Mouse (Mus musculus) heart, postnatal 0 days (tissue): ENCODE measurements at regions not wholly inside any gene's neighbourhood (a gene's known extent, or its start where the extent isn't known, plus 50 kb on each side); places are given as distances from the start of the nearest gene placed in this dataset.

ENCODE experiments used
- ATAC-seq: fragments of 200-750 bp; cut with Nextera tagmentation; 2 replicates; pipeline ENCODE4 v1.8.0; 2017; ENCODE audit warnings: low read depth, moderate number of reproducible peaks, moderate library complexity; ENCODE audit not compliant: insufficient read depth
- DNase-seq: peaks from one replicate; pipeline ENCODE4 v3.0.0-alpha.2; 2016; ENCODE audit warnings: low spot score
- H3K27ac ChIP-seq: fragments of 300-500 bp; sonication (generic); 2 replicates; pipeline ENCODE4 v1.5.1; 2014; ENCODE audit warnings: low read depth, mild to moderate bottlenecking
- H3K27me3 ChIP-seq: fragments of 300-500 bp; sonication (generic); 2 replicates; pipeline ENCODE4 v1.6.1; 2014; ENCODE audit warnings: low read length, mixed read lengths; ENCODE audit not compliant: control insufficient read depth, insufficient read depth
- H3K36me3 ChIP-seq: fragments of 300-500 bp; sonication (generic); replicated peaks from 2 replicates; pipeline ENCODE4 v1.6.1; 2014; ENCODE audit warnings: low read length, mixed read lengths; ENCODE audit not compliant: control insufficient read depth, insufficient read depth
- H3K4me1 ChIP-seq: fragments of 300-500 bp; sonication (generic); 2 replicates; pipeline ENCODE4 v1.6.1; 2014; ENCODE audit warnings: antibody characterized with exemption; ENCODE audit not compliant: control insufficient read depth, insufficient read depth
- H3K4me2 ChIP-seq: fragments of 300-500 bp; sonication (generic); 2 replicates; pipeline ENCODE4 v1.6.1; 2014; ENCODE audit warnings: low read depth, mild to moderate bottlenecking, low read length, moderate library complexity
- H3K4me3 ChIP-seq: fragments of 300-500 bp; sonication (generic); 2 replicates; pipeline ENCODE4 v1.5.1; 2014; ENCODE audit warnings: low read depth, low read length
- H3K9ac ChIP-seq: fragments of 300-500 bp; sonication (generic); replicated peaks from 2 replicates; pipeline ENCODE4 v1.6.1; 2014; ENCODE audit warnings: low read depth, low read length, mixed read lengths
- H3K9me3 ChIP-seq: fragments of 300-500 bp; sonication (generic); replicated peaks from 2 replicates; pipeline ENCODE4 v1.6.1; 2016; ENCODE audit warnings: low read length; ENCODE audit not compliant: control insufficient read depth
- CTCF ChIP-seq: IDR thresholded peaks from 2 replicates; pipeline ENCODE4 v1.5.1; 2016; ENCODE audit warnings: antibody characterized with exemption, control low read depth, low read depth
- EP300 ChIP-seq: IDR thresholded peaks from 2 replicates; pipeline ENCODE4 v1.6.1; 2016; ENCODE audit warnings: antibody characterized with exemption, low read depth
- WGBS: fragments of 180-500 bp; shearing (Covaris S2); extraction: QIAGEN DNeasy Blood & Tissue Kit; methylation state at CpG from one replicate; pipeline ENCODE4 v1.1.7; 2014; 5-methylcytosine and 5-hydroxymethylcytosine counted together

DNA sequence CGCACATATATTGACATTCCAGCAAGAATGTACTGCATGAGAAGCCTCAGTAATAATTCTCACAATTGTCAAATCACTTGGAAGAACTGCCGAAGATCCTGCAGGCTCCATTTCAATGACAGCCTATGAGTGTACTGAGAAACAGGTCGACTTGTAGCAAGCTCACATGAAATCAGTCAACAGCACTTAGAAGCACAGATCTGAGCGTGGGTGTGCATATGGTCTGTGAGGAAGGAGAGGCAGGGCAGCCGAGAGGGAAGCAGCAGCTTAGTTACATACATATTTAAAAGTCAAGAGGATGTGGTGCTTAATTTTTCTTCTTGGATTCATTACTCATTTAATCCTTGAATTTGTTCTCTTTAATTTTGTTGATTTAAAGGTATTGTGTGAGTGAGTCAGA lies 967.4 kb upstream of the Epha7 start:
- H3K4me1 ChIP-seq = no peaks in the 10 kb centered on the region
- no peak overlapping the region for H3K27ac ChIP-seq
- no peak overlapping the region for H3K9ac ChIP-seq
- H3K4me3 ChIP-seq = no peak overlapping the region
- no peak for TF ChIP-seq EP300
- no peak for TF ChIP-seq CTCF
- H3K36me3 ChIP-seq = no peaks in the 10 kb centered on the region
- ATAC-seq (no peak), DNase-seq (no peak)
- H3K27me3 ChIP-seq = no peaks in the 10 kb centered on the region
- H3K9me3 ChIP-seq = no peaks in the 10 kb centered on the region
- H3K4me2 ChIP-seq = no peak overlapping the region
- WGBS = 74% methylated on average over 5 of the region's 5 CpGs

DNA sequence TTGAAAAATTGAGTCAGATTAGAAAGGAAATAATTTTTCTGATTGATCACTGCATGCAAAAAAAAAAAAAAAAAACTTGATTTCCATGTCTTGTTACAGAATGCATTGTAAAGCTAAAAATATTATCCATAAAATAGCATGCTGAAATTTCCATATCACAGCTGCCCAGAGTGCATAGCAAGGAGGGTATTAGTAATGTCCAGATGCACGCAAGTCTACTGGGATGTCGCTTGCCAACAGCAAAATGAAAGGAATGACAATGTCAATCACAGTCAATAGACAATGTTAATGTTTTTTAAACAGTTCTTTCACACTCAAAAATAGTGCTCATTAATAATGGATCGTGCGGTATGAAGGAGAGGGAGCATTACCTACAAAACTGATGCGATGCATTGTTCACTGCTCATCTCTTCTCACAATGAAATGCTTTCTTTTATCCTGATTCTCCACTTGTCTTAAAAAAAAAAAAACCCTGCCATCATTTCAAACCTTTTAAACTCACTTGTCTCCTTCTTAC lies 966.8 kb upstream of the Epha7 start:
- DNase-seq (no peak), ATAC-seq (no peak)
- no peaks in the 10 kb centered on the region for H3K27me3 ChIP-seq
- WGBS = 92% methylated on average over 5 of the region's 5 CpGs
- no peak for TF ChIP-seq EP300
- no peak for TF ChIP-seq CTCF
- no peaks in the 10 kb centered on the region for H3K36me3 ChIP-seq
- no peak overlapping the region for H3K27ac ChIP-seq
- H3K4me3 ChIP-seq = no peak overlapping the region
- H3K4me2 ChIP-seq = no peak overlapping the region
- H3K9me3 ChIP-seq = no peaks in the 10 kb centered on the region
- H3K4me1 ChIP-seq = no peaks in the 10 kb centered on the region
- H3K9ac ChIP-seq = no peak overlapping the region

GRCm38 (mm10) chr4:27856086-27856485 lies 956.8 kb upstream of the Epha7 start:
- H3K27ac ChIP-seq = no peak overlapping the region
- no peaks in the 10 kb centered on the region for H3K27me3 ChIP-seq
- no peak overlapping the region for H3K4me2 ChIP-seq
- no peaks in the 10 kb centered on the region for H3K4me1 ChIP-seq
- ATAC-seq (no peak), DNase-seq (no peak)
- TF ChIP-seq CTCF (no peak), EP300 (no peak)
- no peaks in the 10 kb centered on the region for H3K36me3 ChIP-seq
- no peak overlapping the region for H3K9ac ChIP-seq
- 71% methylated on average over 2 of the region's 2 CpGs for WGBS
- no peaks in the 10 kb centered on the region for H3K9me3 ChIP-seq
- no peak overlapping the region for H3K4me3 ChIP-seq

GRCm38 (mm10) chr4:27887262-27887954 lies 925.5 kb upstream of the Epha7 start:
- Histone ChIP-seq H3K4me1 (no peaks in the 10 kb centered on the region), H3K27me3 (no peaks in the 10 kb centered on the region), H3K4me2 (no peak overlapping the region), H3K4me3 (no peak overlapping the region), H3K9me3 (no peaks in the 10 kb centered on the region), H3K9ac (no peak overlapping the region), H3K36me3 (no peaks in the 10 kb centered on the region), H3K27ac (no peak overlapping the region)
- TF ChIP-seq EP300 = no peak
- no peak for TF ChIP-seq CTCF
- ATAC-seq (no peak), DNase-seq (no peak)
- WGBS = 69% methylated on average over 5 of the region's 5 CpGs

- Histone ChIP-seq H3K4me2 (no peak overlapping the region), H3K4me3 (no peak overlapping the region), H3K27me3 (no peaks in the 10 kb centered on the region), H3K9me3 (no peaks in the 10 kb centered on the region), H3K4me1 (no peaks in the 10 kb centered on the region), H3K9ac (no peak overlapping the region), H3K27ac (no peak overlapping the region), H3K36me3 (no peaks in the 10 kb centered on the region)
- TF ChIP-seq CTCF (no peak), EP300 (no peak)
- DNase-seq = no peak
- ATAC-seq = no peak
- WGBS = 59% methylated on average over 2 of the region's 2 CpGs
Measured at GRCm38 (mm10) chr4:27896396-27896795, 916.5 kb upstream of the Epha7 start.

GRCm38 (mm10) chr4:27945351-27945750 lies 867.6 kb upstream of the Epha7 start:
- Histone ChIP-seq H3K4me2 (no peak overlapping the region), H3K9ac (no peak overlapping the region), H3K4me3 (no peak overlapping the region), H3K9me3 (no peaks in the 10 kb centered on the region), H3K27ac (no peak overlapping the region), H3K36me3 (no peaks in the 10 kb centered on the region), H3K4me1 (no peaks in the 10 kb centered on the region), H3K27me3 (no peaks in the 10 kb centered on the region)
- ATAC-seq = no peak
- TF ChIP-seq EP300 (no peak), CTCF (no peak)
- DNase-seq = no peak
- 67% methylated on average over 2 of the region's 2 CpGs for WGBS
